Mouse (Mus musculus): ENCODE data around the gene Abhd14a.
A peak's percentile ranks its signal among the peaks of the same experiment; 100 is the strongest.

Gene Abhd14a

GRCm38 (mm10) chr9:106452351-106452750, 4.9 kb upstream of the Abhd14a start:
- DNase-seq: no peak

GRCm38 (mm10) chr9:106451899-106452298, 4.4 kb upstream of the Abhd14a start:
- DNase-seq: no peak

DNA sequence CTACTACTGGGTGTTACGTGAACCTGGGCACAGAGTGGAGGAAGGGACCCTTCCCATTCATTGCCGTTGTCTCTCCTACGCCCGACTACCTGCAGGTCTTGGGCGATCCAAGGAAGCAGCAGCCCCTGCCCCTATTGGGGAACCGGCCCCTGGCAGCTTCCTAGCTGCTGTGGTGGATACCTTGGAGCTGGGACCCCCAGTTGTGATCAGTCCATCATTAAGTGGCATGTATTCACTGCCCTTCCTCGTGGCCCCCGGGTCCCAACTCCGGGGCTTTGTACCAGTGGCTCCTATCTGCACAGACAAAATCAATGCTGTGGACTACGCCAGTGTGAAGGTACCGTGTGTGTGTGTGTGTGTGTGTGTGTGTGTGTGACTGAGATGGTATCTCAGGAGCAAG, 3.8 kb upstream of the Abhd14a start:
- DNase-seq: no peak

GRCm38 (mm10) chr9:106450661-106451060, 3.2 kb upstream of the Abhd14a start:
- no peak for DNase-seq

GRCm38 (mm10) chr9:106449947-106450346, 2.5 kb upstream of the Abhd14a start:
- DNase-seq: no peak

- DNase-seq: peak; percentile 48 to 66
Observed at GRCm38 (mm10) chr9:106448498-106449031, 1.1 kb upstream of the Abhd14a start.

- DNase-seq: no peak
Observed at GRCm38 (mm10) chr9:106447951-106448350, 473 bp upstream of the Abhd14a start.

DNA sequence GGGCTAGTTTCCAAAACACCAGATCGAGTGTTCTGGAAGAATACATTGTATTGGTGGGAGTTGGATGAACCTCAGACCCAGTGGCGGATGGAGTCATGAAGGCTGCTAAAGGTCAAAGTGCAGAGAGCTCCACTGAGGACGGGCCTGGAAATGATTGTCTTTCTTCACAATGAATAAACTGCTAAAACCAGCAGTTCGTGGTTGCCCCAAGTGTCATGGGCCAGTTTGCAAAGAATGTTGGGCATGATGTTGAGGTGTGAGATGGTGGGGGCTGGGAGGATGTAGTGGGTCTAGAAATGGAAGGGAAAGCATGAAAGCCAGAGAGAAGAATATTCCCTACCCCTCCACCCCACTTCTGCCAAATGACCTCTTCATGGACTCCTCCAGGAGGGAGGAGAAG, 2.6 kb downstream of the Abhd14a start:
- no peak for DNase-seq

GRCm38 (mm10) chr9:106442680-106443079, 4.8 kb downstream of the Abhd14a start:
- no peak for DNase-seq

DNA sequence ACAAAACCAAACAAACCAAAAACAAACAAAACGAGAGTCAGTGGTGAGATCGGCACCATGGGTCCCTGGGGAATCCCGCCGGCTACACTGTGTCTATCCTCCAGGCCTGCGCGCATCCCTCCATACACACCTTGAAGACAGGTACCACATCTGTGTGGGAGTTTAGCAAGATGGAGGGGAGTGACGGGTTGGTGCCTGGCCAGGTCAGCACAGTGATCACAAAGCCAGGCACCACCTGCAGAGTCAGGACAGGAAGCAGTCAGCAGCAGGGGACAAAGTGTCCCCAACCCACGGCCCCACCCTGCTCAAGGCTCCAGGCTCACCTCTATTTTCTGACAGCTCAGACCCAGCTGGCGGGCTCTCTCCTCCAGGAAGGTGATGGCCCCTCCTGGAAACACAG, 10.9 kb downstream of the Abhd14a start:
- DNase-seq: no peak

GRCm38 (mm10) chr9:106433389-106433788, 14.1 kb downstream of the Abhd14a start:
- DNase-seq: no peak

- no peak for DNase-seq
Observed at GRCm38 (mm10) chr9:106430015-106430264, 17.5 kb downstream of the Abhd14a start.

DNA sequence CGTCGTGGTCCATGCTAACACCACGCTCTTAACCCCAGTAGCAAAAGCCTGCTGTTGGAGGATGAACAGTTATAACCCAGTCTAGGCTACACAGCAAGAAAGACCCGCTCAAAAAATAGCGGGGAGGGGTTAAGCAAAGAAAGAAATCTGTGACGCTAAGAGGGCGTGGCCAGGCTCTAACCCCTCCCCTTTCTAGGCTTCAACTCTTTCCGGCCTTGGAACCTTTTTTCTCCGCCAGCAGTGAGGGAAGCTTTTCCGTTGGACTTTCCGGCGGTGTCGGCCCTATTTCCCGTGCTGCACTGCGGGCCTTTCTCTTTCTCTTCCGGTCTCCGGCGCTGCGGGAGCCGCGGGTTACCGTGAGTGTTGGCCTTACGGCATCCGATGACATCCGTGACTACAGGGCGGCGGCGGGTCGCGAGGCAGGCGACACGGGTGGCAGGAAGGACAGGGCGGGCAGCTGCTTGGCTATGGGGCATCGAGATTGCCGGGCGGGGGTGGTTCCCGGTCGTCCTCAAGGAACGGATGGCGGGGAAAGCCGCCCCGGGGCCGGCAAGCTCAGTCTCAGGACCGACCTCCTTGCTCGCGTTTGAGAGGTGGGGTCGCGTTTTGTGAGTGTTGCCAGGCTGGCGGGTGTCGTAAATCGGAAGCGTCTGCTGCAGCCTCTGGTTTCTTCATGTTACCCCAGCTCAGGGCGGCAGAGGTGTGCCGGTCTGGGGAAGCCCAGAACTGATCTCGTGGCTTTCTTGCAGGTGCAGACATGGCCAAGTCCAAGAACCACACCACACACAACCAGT, 18.1 kb downstream of the Abhd14a start, which contains the start of gene Rpl29:
Gene Rpl29 (plus strand): TSS at position 234 of the 794 bp plus-strand sequence.
- peak; percentile 87 to 94 for DNase-seq

DNA sequence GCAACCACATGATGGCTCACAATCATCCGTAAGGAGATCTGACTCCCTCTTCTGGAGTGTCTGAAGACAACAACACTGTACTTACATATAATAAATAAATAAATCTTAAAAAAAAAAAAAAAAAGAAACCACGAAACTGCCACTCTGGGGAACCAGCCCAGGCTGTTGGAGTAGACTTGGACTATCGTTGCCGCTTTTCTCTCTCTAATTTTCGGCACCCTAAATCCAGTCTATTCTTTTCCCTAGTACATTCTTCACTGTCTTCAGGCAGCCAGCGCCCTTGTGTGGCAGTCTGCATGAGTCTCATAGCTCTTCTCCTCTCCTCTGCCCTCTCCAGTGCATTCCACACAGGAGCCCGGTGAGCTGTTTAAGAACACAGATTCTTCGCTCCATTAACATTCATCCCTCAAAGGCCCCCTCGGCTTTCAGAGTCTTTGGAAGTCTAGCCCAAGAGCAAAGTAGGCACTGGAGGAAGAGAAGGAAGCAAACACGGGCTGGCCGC, 18.7 kb downstream of the Abhd14a start:
- no peak for DNase-seq

DNA sequence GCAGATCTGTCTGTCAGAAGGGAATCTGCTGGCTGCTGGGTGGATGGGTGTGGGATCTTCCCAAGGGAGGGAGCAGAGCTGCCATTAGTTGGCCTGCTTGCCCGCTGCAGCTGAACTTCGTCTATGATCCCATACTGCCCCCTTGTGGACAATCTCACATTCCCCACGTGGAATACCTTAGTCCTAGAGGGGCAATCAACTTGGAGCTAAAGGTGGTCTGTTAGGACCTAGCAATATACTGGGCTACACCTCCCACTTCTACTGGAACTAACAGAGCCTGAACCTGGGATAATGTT, 25.7 kb downstream of the Abhd14a start:
- peak; percentile 55 to 77 for DNase-seq

GRCm38 (mm10) chr9:106421033-106421864, 26.2 kb downstream of the Abhd14a start:
- no peak for DNase-seq

DNA sequence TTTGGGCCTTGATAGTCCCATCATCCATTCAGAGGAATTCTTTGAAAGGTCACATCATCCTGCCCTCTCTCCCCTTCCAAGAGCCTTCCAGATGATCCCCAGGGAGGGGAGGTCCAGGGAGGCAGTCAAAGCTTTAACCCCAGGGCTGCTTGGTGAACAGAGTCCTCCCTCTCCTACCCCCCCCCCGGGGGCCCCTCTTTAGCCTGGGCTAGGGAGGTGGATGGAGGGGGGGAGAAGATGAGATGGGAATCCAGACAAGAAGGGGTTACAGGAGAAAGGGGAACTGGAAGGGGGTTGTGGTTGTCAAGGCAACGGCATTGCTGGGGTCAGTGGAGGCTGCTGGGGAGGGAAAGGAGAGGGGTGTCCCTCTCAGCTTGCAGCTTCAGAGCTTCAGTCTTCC, 26.9 kb downstream of the Abhd14a start:
- DNase-seq: no peak

DNA sequence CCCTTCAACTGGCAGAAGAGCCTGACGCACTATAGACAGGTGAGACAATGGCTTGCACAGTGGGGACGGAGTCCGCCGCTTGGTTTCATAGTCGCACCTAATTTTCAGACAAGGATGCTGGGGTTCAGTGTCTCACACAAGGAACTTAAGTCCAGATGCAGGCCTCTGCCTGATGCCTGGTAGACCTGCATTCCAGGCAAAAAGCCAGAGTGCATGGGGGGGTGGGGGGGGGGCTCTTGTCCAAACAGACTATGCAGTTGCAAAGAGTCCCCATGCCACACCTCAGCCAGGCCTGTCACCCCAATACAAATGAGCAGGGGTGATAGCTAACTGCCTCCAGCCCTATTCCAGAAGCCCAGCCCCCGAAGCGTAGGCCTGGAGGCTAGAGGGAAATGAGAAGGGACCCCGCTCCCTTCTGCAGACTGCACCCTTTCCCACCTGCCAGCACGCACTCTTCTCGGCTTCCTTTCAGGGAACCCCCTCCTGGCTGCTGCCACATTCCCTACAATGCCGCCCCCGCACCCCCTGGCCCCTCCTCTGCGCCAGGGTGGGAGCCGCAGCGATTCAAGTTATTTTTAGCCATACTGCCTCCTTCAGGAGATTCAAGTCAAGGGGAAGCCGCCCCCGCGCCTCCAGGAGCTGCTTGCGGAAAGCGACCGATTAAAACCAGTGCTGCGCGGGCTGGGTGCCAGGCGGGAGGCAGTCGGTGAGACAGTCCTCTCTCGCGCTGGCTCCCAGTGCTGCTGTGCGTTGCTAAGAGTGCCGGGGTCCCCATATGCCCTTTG, 29.4 kb downstream of the Abhd14a start:
- peak in 1 of 2 experiments; percentile 38 for DNase-seq

GRCm38 (mm10) chr9:106416826-106417225, 30.7 kb downstream of the Abhd14a start:
- no peak for DNase-seq

DNA sequence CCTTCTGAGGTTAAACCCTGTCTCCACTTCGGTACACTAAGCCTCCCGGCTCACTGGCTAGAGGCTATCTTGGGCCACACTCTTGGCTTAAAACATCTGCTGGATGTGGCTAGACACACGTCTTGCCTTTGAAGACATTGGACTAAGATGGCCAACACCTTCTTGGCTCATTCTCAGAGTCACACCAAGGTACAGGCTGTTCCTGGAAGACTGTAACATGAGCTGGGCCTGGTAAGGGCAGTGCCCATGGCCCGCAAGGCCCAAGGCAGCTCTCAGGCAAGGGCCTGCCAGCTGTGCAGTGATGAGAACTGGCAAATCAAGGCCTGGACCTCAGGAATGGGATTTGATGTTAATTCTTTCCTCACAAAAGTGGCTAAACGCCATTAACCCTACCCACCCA, 33.9 kb downstream of the Abhd14a start:
- no peak for DNase-seq

- DNase-seq: no peak
Observed at GRCm38 (mm10) chr9:106412210-106412609, 35.3 kb downstream of the Abhd14a start.

- no peak for DNase-seq
Observed at GRCm38 (mm10) chr9:106411729-106412128, 35.7 kb downstream of the Abhd14a start.

- DNase-seq: peak in 1 of 2 experiments; percentile 41
Observed at GRCm38 (mm10) chr9:106411091-106411594, 36.3 kb downstream of the Abhd14a start.

Data from spleen, adult 18-20 months (tissue).